Mouse (Mus musculus) limb, embryonic 15.5 days (tissue): ENCODE measurements around the gene Fam78a. TPM values are rescaled to one million over a fixed set of nuclear protein-coding genes. Genes with fewer than 3 reads are reported as not detected.

Experiments
- ATAC-seq: fragments of 200-750 bp; cut with Nextera tagmentation; 2 replicates; pipeline ENCODE4 v1.8.0; 2017; ENCODE audit warnings: low read depth, moderate TSS enrichment; ENCODE audit not compliant: insufficient number of reproducible peaks, low FRiP score, low TSS enrichment
- H3K27ac ChIP-seq: fragments of 300-500 bp; sonication (generic); 2 replicates; pipeline ENCODE4 v1.5.1; 2015; ENCODE audit warnings: moderate library complexity, mild to moderate bottlenecking, inconsistent platforms
- H3K27me3 ChIP-seq: fragments of 300-500 bp; sonication (generic); 2 replicates; pipeline ENCODE4 v1.6.1; 2015; ENCODE audit warnings: inconsistent platforms
- H3K36me3 ChIP-seq: fragments of 300-500 bp; sonication (generic); 2 replicates; pipeline ENCODE4 v1.6.1; 2015; ENCODE audit warnings: inconsistent platforms
- H3K4me1 ChIP-seq: fragments of 300-500 bp; sonication (generic); 2 replicates; pipeline ENCODE4 v1.6.1; 2015; ENCODE audit warnings: inconsistent platforms
- H3K4me2 ChIP-seq: fragments of 300-500 bp; sonication (generic); 2 replicates; pipeline ENCODE4 v1.6.1; 2015; ENCODE audit warnings: mild to moderate bottlenecking, inconsistent platforms
- H3K4me3 ChIP-seq: fragments of 300-500 bp; sonication (generic); 2 replicates; pipeline ENCODE4 v1.5.1; 2015; ENCODE audit warnings: mild to moderate bottlenecking, inconsistent platforms
- H3K9ac ChIP-seq: fragments of 300-500 bp; sonication (generic); 2 replicates; pipeline ENCODE4 v1.6.1; 2015; ENCODE audit warnings: inconsistent platforms
- H3K9me3 ChIP-seq: fragments of 300-500 bp; sonication (generic); 2 replicates; pipeline ENCODE4 v1.6.1; 2016; ENCODE audit warnings: inconsistent platforms
- WGBS: fragments of 180-500 bp; shearing (Covaris S2); methylation state at CpG from one replicate; pipeline ENCODE4 v1.1.7; 2015; 5-methylcytosine and 5-hydroxymethylcytosine counted together
- polyA plus RNA-seq: library from polyadenylated mRNA; unstranded; fragments of >200 nt; fragmentation: Nextera tagmentation; extraction: Ambion mirVana; gene quantifications from 2 replicates; pipeline ENCODE4 v1.2.1, GENCODE M21; 2015

Gene Fam78a
- polyA plus RNA-seq, 1 experiment from 2014 or later: 4.1 TPM

DNA sequence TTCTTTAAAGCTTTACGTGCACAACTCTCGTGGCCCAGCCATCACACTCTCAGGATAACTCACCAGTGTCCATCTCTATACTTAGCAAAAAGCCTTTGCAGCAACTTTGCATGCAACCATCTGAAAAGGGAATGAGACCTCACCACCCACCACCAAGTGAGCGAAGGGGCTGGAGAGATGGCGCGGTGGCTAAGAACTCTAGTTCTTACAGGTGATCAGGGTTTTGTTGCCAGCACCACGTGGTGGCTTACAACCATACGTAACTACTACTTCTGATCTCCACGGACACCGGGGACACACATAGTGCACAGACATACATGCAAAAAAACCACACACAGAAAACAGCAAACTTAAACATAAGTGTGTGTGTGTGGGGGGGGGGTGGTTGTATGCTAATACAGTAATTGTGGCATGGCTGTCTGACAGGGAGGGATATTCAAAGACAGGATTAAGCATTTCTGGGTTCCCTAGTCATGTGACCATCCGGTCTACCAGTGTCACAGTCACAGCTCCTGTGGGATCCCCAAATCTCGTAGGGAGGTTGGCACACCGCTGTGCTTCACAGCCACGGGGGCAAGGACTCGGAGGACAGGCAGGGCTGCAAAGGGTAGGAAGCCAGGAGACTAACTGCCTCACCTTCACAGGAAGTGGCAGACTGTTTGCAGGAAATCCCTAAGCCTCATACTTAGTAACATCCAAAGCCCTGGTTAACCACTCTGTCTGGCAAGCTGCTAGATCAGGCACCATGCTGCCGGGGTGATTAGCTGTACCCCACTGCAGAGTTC is 21.8 kb downstream of the Fam78a start:
- Histone ChIP-seq H3K36me3 (no peaks in the 10 kb centered on the region), H3K4me3 (no peak overlapping the region), H3K27ac (no peak overlapping the region), H3K9ac (no peak overlapping the region), H3K9me3 (no peaks in the 10 kb centered on the region), H3K4me1 (no peaks in the 10 kb centered on the region), H3K4me2 (no peak overlapping the region), H3K27me3 (no peaks in the 10 kb centered on the region)
- no peak for ATAC-seq
- WGBS: 87% methylated on average over 15 of the region's 15 CpGs

DNA sequence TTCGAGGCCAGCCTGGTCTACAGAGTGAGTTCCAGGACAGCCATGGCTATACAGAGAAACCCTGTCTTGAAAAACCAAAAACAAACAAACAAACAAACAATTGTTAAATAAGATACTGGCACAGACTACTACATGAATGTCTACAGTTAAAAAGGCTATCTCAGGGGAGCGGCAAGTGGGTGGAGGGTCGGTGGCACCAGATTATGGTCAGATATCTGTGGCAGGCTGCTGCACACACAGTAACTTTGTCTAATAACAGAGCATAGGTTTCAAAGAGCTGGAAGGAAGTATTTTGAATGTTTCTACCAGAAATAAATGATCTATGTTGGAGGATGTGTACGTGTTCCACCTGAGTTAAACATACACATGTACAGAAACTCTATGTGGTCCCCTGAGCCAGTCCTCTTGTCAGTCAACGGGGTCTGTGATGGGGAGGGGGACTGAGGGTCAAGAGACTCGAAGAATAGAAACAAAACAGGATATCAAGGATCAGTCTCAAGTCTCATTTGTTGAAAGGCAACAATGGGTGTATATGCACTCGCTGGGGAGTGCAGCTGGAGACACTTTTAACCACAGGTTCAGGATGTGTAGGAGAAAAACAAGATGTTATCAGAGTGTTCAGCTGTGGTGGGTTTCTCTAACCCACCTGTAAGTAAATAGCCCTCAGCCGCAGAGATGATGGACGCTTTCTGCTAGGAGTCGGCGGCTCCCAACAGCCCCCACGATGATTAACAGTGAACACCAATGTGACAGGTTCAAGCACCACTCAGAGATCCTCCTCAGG is 22.7 kb downstream of the Fam78a start:
- Histone ChIP-seq H3K27ac (no peak overlapping the region), H3K4me1 (no peaks in the 10 kb centered on the region), H3K9me3 (no peaks in the 10 kb centered on the region), H3K27me3 (no peaks in the 10 kb centered on the region), H3K4me3 (no peak overlapping the region), H3K36me3 (no peaks in the 10 kb centered on the region), H3K9ac (no peak overlapping the region), H3K4me2 (no peak overlapping the region)
- 68% methylated on average over 12 of the region's 12 CpGs for WGBS
- no peak for ATAC-seq

DNA sequence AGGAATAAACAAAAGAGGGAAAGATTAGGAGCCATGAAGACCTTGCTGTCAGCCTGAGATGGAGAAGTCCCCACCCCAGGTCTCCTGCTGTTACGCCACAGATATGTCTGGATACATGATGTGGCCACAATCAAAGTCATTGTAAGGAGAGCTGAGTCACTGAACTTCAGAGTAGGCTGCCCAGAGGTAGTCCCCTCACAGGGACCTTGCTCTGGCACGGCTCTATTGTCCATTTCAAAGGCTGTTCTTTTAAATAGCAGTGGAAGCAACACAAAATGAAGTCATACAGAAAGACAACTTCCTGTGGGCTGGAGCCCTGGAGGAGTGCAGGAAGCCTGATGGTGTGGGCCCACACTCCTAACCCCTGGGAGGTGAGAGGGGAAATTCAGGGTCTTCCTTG is 23.5 kb downstream of the Fam78a start:
- Histone ChIP-seq H3K9me3 (no peaks in the 10 kb centered on the region), H3K4me1 (no peaks in the 10 kb centered on the region), H3K27me3 (no peaks in the 10 kb centered on the region), H3K4me3 (no peak overlapping the region), H3K27ac (no peak overlapping the region; the same call in 1 of the 2 replicates), H3K4me2 (no peak overlapping the region), H3K9ac (no peak overlapping the region), H3K36me3 (no peaks in the 10 kb centered on the region)
- 68% methylated on average over 2 of the region's 2 CpGs for WGBS
- no peak for ATAC-seq

DNA sequence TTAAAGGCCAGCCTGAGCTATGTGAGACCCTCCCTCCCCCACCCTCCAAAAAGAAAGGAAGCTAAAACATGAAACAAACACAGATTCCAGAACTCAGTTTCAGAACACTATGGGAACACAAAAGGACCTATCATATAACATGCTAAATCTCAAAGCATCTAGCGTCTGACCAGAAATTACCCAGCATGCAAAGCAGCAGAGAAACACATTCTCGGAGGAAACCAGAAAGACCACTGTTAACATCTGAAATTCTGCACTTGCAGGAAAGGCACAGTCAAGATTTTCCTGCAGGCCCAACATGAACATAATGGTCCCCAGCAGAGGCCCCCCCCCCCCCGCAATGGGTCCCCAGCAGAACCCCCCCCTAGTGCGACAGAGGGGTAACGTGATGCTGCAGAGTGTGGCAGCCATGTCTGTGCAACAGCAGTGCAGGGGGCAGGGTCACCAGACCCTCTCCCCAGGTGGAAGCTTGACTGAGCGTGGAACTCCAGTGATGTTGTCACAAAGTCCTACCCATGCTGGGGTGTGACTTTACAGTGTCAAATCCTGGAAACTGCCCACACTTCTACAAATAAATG is 24.3 kb downstream of the Fam78a start:
- no peak overlapping the region for H3K4me3 ChIP-seq
- no peaks in the 10 kb centered on the region for H3K4me1 ChIP-seq
- no peak overlapping the region for H3K9ac ChIP-seq
- 54% methylated on average over 6 of the region's 6 CpGs for WGBS
- H3K27ac ChIP-seq: no peak overlapping the region
- no peaks in the 10 kb centered on the region for H3K9me3 ChIP-seq
- H3K36me3 ChIP-seq: no peaks in the 10 kb centered on the region
- ATAC-seq: no peak
- H3K27me3 ChIP-seq: no peaks in the 10 kb centered on the region
- no peak overlapping the region for H3K4me2 ChIP-seq

DNA sequence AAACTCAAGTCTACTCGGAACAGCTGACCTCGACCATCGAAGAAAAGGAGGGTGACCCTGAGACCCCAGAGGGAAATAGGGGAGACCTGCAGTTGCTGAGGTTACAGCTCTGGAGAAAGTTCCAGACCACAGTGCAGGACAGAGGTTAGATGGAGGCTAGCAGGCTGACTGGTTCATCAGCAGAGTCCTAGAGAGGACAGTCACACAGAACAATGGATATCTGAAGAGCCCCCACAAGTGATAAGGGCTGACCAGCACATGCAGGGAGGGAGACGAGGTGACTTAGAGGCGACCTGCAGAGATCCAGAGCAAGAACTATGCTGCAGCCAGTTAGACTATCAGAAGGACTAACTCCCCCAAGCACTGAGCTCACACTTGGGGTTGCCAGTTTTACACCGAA is 25.0 kb downstream of the Fam78a start:
- Histone ChIP-seq H3K9ac (no peak overlapping the region), H3K36me3 (no peaks in the 10 kb centered on the region), H3K9me3 (no peaks in the 10 kb centered on the region), H3K4me3 (no peak overlapping the region), H3K27ac (no peak overlapping the region), H3K4me2 (no peak overlapping the region), H3K27me3 (no peaks in the 10 kb centered on the region), H3K4me1 (no peaks in the 10 kb centered on the region)
- whole genome bisulfite sequencing: 76% methylated on average over 6 of the region's 6 CpGs
- ATAC-seq: no peak

DNA sequence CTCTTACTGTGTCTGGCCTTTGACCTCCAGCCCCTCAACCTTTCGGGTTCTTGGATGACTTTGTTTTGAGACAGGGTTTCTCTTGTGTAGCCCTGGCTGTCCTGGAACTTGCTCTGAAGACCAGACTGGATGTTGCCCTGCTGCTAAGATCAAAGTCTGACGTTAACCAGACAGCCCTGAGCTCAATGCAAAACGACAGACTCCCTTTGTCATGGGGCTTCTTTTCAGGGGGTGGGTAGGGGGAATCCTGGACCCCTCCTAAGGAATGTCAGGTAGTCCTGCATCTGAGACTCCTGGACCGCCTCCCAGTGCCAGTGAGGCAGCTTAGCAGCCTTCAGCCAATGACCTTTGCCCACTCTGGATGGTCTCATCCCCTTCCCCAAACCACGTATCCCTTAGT is 25.9 kb downstream of the Fam78a start:
- 30% methylated on average over 5 of the region's 5 CpGs for WGBS

DNA sequence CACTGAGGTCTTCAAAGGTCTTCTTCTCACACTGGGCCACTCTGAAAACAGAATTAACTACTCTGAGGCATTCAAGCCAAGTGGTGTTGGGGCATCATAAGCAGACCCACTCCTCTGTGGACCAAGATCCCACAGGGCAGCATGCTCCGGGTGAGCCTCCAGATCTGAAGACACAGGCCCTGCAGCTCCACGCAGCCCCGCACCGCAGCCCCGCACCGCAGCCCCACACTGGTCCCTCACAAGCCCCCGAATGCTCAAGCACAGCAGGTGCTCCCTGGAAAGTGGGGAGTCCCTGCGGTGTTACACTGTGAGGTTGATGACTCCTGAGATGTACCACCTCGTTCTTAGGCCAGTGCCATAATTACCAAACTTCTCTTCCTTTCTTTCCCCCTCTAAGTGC is 26.4 kb downstream of the Fam78a start:
- ATAC-seq: no peak
- Histone ChIP-seq H3K4me3 (no peak overlapping the region), H3K27ac (no peak overlapping the region), H3K4me2 (no peak overlapping the region), H3K9me3 (no peaks in the 10 kb centered on the region), H3K36me3 (no peaks in the 10 kb centered on the region), H3K9ac (no peak overlapping the region), H3K4me1 (no peaks in the 10 kb centered on the region), H3K27me3 (no peaks in the 10 kb centered on the region)
- WGBS: 72% methylated on average over 9 of the region's 9 CpGs

More for the DNA sequence above, 25.9 kb downstream of the Fam78a start:
- no peaks in the 10 kb centered on the region for H3K4me1 ChIP-seq
- no peak overlapping the region for H3K9ac ChIP-seq
- no peak overlapping the region for H3K27ac ChIP-seq
- no peaks in the 10 kb centered on the region for H3K9me3 ChIP-seq
- H3K4me2 ChIP-seq: no peak overlapping the region
- ATAC-seq: no peak
- no peaks in the 10 kb centered on the region for H3K36me3 ChIP-seq
- no peaks in the 10 kb centered on the region for H3K27me3 ChIP-seq
- H3K4me3 ChIP-seq: no peak overlapping the region

GRCm38 (mm10) chr2:32057794-32058193 is 26.9 kb downstream of the Fam78a start:
- H3K27me3 ChIP-seq: no peaks in the 10 kb centered on the region
- H3K4me2 ChIP-seq: no peak overlapping the region
- H3K9me3 ChIP-seq: no peaks in the 10 kb centered on the region
- no peaks in the 10 kb centered on the region for H3K4me1 ChIP-seq
- H3K4me3 ChIP-seq: no peak overlapping the region
- no peak for ATAC-seq
- WGBS: 78% methylated on average over 4 of the region's 4 CpGs
- H3K36me3 ChIP-seq: no peaks in the 10 kb centered on the region
- no peak overlapping the region for H3K27ac ChIP-seq
- H3K9ac ChIP-seq: no peak overlapping the region

DNA sequence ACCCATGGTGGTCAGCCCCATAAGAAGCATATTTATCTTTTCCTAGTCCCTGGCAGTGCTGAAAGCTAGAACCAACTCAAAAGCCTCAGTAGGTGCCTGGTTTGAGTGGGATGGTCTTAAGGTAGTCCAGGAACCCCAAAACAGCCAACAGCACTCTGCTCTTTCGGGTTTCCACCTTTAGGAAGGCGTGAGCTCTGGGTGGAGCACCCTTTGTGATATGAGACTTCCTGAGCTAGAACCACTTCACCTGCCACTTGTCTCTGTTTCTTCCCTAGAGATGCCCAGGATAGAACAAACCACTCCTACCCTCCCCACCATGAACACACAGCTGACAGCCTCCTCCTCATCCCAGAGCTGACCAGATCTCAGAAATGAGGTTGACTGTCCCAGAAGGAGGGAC is 27.3 kb downstream of the Fam78a start:
- peaks cover 3% of the 10 kb centered on the region for H3K36me3 ChIP-seq
- H3K4me2 ChIP-seq: no peak overlapping the region
- no peaks in the 10 kb centered on the region for H3K27me3 ChIP-seq
- H3K27ac ChIP-seq: no peak overlapping the region
- no peaks in the 10 kb centered on the region for H3K9me3 ChIP-seq
- no peak for ATAC-seq
- WGBS: 71% methylated on average over 2 of the region's 2 CpGs
- no peak overlapping the region for H3K4me3 ChIP-seq
- H3K9ac ChIP-seq: no peak overlapping the region
- H3K4me1 ChIP-seq: no peaks in the 10 kb centered on the region

DNA sequence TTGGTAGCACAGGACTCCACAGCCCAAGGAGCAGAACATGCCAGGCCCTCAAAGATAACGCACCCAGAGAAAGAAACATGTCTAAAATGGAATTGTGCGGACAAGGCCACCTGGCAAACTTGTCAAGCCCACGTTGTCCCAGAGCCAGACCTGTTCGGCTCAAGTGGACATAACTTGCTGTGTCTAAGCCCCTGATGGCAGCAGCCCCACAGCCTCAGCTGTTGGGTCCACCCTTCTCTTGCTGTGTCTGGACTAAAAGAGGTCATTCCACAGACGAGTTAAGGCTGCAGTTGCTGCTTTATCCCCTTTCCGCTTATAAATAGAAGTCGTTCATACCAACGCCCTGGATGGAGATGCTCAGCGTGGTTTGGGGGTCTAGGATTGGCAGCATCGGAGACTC is 28.1 kb downstream of the Fam78a start:
- WGBS: 75% methylated on average over 10 of the region's 10 CpGs
- H3K27ac ChIP-seq: peak overlapping the region; percentile 38; the same call in 1 of the 2 replicates
- no peaks in the 10 kb centered on the region for H3K27me3 ChIP-seq
- H3K9ac ChIP-seq: no peak overlapping the region
- no peak overlapping the region for H3K4me2 ChIP-seq
- H3K4me3 ChIP-seq: no peak overlapping the region
- H3K36me3 ChIP-seq: peaks cover 12% of the 10 kb centered on the region
- ATAC-seq: peak; percentile 50; the same call in 1 of the 2 replicates
- no peaks in the 10 kb centered on the region for H3K9me3 ChIP-seq
- H3K4me1 ChIP-seq: no peaks in the 10 kb centered on the region

DNA sequence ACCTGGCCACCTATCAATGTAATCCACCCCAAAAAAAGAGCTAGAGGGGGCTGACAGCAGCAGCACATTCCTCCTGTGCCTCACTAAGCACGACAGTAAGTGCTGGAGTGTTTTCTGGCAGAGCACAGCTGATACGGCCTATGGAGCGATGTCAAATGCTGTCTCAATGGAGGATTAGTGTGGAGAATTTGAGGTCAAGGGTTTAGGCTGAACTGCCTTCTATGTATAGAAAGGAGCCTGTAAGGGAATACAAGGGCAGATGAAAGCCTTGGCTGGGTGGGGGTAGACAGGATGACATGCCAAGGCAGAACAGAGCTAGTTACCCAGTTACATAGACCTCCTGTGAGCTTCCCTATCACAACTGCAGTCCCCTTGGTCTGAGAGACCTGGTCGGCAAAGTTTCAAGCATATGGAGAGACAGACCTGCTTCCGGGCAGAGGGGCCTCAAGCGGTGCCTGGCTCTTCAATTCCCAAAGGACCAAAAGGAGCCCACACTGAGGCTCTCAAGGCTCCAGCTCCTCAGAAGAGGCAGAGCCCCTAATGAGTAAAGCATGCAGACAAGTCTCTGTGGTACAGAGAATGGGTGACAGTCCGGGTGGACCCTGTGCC is 29.2 kb downstream of the Fam78a start:
- no peaks in the 10 kb centered on the region for H3K9me3 ChIP-seq
- 64% methylated on average over 7 of the region's 7 CpGs for WGBS
- ATAC-seq: no peak
- no peak overlapping the region for H3K27ac ChIP-seq
- H3K27me3 ChIP-seq: no peaks in the 10 kb centered on the region
- H3K4me2 ChIP-seq: no peak overlapping the region
- no peak overlapping the region for H3K4me3 ChIP-seq
- H3K36me3 ChIP-seq: peaks cover 22% of the 10 kb centered on the region
- H3K9ac ChIP-seq: no peak overlapping the region
- no peaks in the 10 kb centered on the region for H3K4me1 ChIP-seq

- Histone ChIP-seq H3K27me3 (no peaks in the 10 kb centered on the region), H3K9me3 (no peaks in the 10 kb centered on the region), H3K27ac (no peak overlapping the region), H3K9ac (no peak overlapping the region), H3K4me1 (no peaks in the 10 kb centered on the region), H3K4me3 (no peak overlapping the region), H3K4me2 (no peak overlapping the region), H3K36me3 (peaks cover 47% of the 10 kb centered on the region)
- no peak for ATAC-seq
- WGBS: 89% methylated on average over 7 of the region's 7 CpGs
These were observed 32.2 kb downstream of the Fam78a start for GRCm38 (mm10) chr2:32052418-32052817.
